Mouse (Mus musculus): Measurements from ENCODE around the gene Dpp10. TPM values are rescaled to one million over a fixed set of nuclear protein-coding genes. Genes with fewer than 3 reads are reported as not detected.
A peak's percentile ranks its signal among the peaks of the same experiment; 100 is the strongest.

The Dpp10 gene
- 19.5 and 26.0 TPM in 2 replicates for polyA plus RNA-seq (2015; fragmentation: Nextera tagmentation; extraction: Ambion mirVana)

DNA sequence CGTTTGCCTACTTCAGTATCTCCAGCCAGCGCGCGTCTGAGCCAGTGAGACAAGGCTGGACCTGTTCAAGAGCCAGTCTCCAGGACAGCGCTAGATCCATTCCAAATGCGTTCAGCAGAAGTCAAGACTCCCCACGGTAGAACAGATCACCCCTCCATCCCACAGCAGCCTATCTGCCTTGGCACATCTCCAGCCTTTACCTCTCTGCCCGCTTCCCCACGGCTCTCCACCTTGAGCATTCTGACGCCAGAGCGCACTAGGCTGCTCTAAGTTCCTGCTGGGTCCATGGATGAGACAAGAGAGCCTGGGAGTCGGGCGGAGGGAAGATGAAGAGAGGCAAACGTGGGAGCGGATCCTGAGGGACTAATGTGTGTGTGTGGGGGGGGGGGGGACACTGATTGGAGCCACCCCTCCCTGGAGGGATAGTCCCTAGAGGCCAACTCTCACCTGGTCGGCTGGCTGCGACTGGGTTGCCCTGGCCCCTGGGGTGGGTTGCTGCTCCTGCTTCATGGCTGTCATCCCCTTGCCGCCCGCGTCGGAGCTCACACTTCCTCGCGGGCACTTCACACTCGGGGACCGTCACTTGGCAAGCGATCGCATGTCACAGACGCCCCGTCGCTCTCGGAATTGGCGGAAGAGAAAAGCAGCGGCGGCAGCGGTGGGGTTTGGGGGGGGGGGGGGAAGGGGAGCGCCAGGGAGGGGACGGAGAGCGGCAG, at the start of gene Dpp10:
Gene Dpp10 (minus strand): TSS at position 635 of the 716 bp plus-strand sequence.
- H3K4me1 ChIP-seq (ENCODE audit: control insufficient read depth, insufficient read depth, low read length): peaks cover 7% of the 10 kb centered on the region; the same call in 1 of the 2 replicates
- no peaks in the 10 kb centered on the region for H3K27me3 ChIP-seq (ENCODE audit: control insufficient read depth, insufficient read depth, low read depth, low read length)
- peak within 1 kb of the TSS; percentile 89 for H3K27ac ChIP-seq (ENCODE audit: low read length)
- no peaks in the 10 kb centered on the region for H3K36me3 ChIP-seq (ENCODE audit: control insufficient read depth, insufficient read depth, low read length)
- peak within 1 kb of the TSS; percentile 89 for H3K9ac ChIP-seq (ENCODE audit: low read depth, low read length)
- no peaks in the 10 kb centered on the region for H3K9me3 ChIP-seq (replicated peaks; ENCODE audit: control insufficient read depth, low read length, poor library complexity, severe bottlenecking)
- peak within 1 kb of the TSS; percentile 80 for H3K4me2 ChIP-seq (ENCODE audit: low read length)
- under 1% methylated on average over 36 of the region's 38 CpGs for WGBS
- H3K4me3 ChIP-seq (ENCODE audit: low read depth, low read length): peak within 1 kb of the TSS; percentile 75
- ATAC-seq: peak; percentile 75

GRCm38 (mm10) chr1:124048544-124048943, 3.2 kb upstream of the Dpp10 start:
- Histone ChIP-seq H3K36me3 (ENCODE audit: control insufficient read depth, insufficient read depth, low read length) (no peaks in the 10 kb centered on the region), H3K9ac (ENCODE audit: low read depth, low read length) (no peak overlapping the region), H3K4me1 (ENCODE audit: control insufficient read depth, insufficient read depth, low read length) (peaks cover 7% of the 10 kb centered on the region; the same call in 1 of the 2 replicates), H3K27me3 (ENCODE audit: control insufficient read depth, insufficient read depth, low read depth, low read length) (no peaks in the 10 kb centered on the region), H3K9me3 (replicated peaks; ENCODE audit: control insufficient read depth, low read length, poor library complexity, severe bottlenecking) (no peaks in the 10 kb centered on the region), H3K4me2 (ENCODE audit: low read length) (no peak overlapping the region), H3K4me3 (ENCODE audit: low read depth, low read length) (no peak overlapping the region), H3K27ac (ENCODE audit: low read length) (no peak overlapping the region)
- ATAC-seq: no peak
- 87% methylated on average over 1 of the region's 1 CpGs for WGBS

DNA sequence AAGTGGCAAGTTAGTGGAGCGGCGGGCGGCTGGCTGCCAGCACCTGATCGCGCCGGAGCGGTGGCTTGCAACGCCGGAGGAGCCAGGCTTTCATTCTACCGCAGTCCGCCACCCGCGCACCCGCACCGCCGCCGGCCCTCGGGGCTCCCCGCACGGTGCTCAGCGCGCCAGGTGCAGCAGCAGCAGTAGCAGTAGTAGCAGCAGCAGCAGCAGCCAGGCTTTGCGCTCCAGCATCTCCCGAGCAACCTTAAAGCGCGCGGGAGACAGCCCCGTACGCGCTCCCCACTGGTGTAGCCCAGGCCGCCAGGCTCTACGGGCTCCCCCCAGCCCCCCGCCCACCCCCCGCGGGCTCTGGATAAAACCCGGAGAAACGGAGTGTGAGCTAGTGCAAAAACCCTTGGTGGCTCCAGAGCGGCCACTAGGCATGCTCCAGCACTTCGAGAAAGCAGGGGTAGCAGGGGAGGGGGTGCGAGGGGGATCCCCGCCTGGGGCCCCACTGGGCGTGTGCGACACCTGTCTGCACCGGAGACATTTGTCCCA, 472 bp upstream of the Dpp10 start:
- peaks cover 7% of the 10 kb centered on the region; the same call in 1 of the 2 replicates for H3K4me1 ChIP-seq (ENCODE audit: control insufficient read depth, insufficient read depth, low read length)
- peak overlapping the region; percentile 89 for H3K9ac ChIP-seq (ENCODE audit: low read depth, low read length)
- ATAC-seq: peak; percentile 95
- H3K27me3 ChIP-seq (ENCODE audit: control insufficient read depth, insufficient read depth, low read depth, low read length): no peaks in the 10 kb centered on the region
- peak overlapping the region; percentile 80 for H3K4me2 ChIP-seq (ENCODE audit: low read length)
- no peaks in the 10 kb centered on the region for H3K9me3 ChIP-seq (replicated peaks; ENCODE audit: control insufficient read depth, low read length, poor library complexity, severe bottlenecking)
- peak overlapping the region; percentile 75 for H3K4me3 ChIP-seq (ENCODE audit: low read depth, low read length)
- peak overlapping the region; percentile 89 for H3K27ac ChIP-seq (ENCODE audit: low read length)
- no peaks in the 10 kb centered on the region for H3K36me3 ChIP-seq (ENCODE audit: control insufficient read depth, insufficient read depth, low read length)
- WGBS: under 1% methylated on average over 43 of the region's 44 CpGs

DNA sequence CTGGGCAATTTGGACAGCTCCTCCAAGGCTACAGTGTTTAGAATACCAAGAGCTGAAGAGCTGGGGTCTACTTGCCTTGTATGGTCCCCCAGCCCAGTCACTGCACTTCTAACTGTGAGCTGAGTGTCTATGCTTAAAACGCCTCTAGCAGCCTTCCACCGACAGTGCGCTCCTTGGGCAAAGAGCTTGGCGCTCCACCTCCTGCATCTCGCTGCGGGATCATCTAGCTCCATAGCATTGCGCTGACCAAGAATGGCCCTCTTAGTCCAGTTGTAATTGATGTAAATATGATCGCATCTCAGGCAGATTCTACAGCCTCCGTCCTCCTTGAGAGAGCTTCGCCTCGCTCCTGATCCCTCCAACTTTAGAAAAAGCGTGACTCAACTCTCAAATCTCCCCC, 1.2 kb downstream of the Dpp10 start:
- H3K4me3 ChIP-seq (ENCODE audit: low read depth, low read length): peak overlapping the region; percentile 75
- peaks cover 7% of the 10 kb centered on the region; the same call in 1 of the 2 replicates for H3K4me1 ChIP-seq (ENCODE audit: control insufficient read depth, insufficient read depth, low read length)
- peak overlapping the region; percentile 80 for H3K4me2 ChIP-seq (ENCODE audit: low read length)
- peak overlapping the region; percentile 89; the same call in 1 of the 2 replicates for H3K27ac ChIP-seq (ENCODE audit: low read length)
- H3K9ac ChIP-seq (ENCODE audit: low read depth, low read length): peak overlapping the region; percentile 89
- no peaks in the 10 kb centered on the region for H3K27me3 ChIP-seq (ENCODE audit: control insufficient read depth, insufficient read depth, low read depth, low read length)
- no peaks in the 10 kb centered on the region for H3K36me3 ChIP-seq (ENCODE audit: control insufficient read depth, insufficient read depth, low read length)
- 13% methylated on average over 12 of the region's 12 CpGs for WGBS
- H3K9me3 ChIP-seq (replicated peaks; ENCODE audit: control insufficient read depth, low read length, poor library complexity, severe bottlenecking): no peaks in the 10 kb centered on the region
- ATAC-seq: no peak

DNA sequence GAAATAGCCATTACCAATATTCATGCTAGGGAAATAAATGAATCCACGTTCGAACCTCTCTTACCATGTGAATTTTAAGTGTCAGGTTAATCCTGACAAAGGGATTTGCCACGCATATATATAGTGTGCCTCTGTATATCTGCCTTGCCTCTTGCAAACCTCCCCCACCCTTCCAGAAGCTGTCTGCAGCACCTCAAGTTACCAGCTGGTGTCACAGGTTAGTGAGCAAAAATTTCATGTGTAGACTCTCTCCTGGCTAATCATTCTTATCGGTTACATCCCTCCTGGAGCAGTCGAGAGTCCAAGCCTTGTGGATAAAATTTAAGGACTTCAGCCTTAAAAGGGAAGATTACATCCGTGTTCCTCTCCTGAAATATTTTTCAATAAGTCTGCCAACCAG, 1.9 kb downstream of the Dpp10 start:
- H3K27ac ChIP-seq (ENCODE audit: low read length): no peak overlapping the region; the same call in 1 of the 2 replicates
- ATAC-seq: no peak
- 35% methylated on average over 6 of the region's 6 CpGs for WGBS
- H3K4me3 ChIP-seq (ENCODE audit: low read depth, low read length): peak overlapping the region; percentile 75
- no peaks in the 10 kb centered on the region for H3K9me3 ChIP-seq (replicated peaks; ENCODE audit: control insufficient read depth, low read length, poor library complexity, severe bottlenecking)
- H3K4me1 ChIP-seq (ENCODE audit: control insufficient read depth, insufficient read depth, low read length): peaks cover 7% of the 10 kb centered on the region; the same call in 1 of the 2 replicates
- H3K27me3 ChIP-seq (ENCODE audit: control insufficient read depth, insufficient read depth, low read depth, low read length): no peaks in the 10 kb centered on the region
- no peaks in the 10 kb centered on the region for H3K36me3 ChIP-seq (ENCODE audit: control insufficient read depth, insufficient read depth, low read length)
- H3K4me2 ChIP-seq (ENCODE audit: low read length): peak overlapping the region; percentile 80
- H3K9ac ChIP-seq (ENCODE audit: low read depth, low read length): peak overlapping the region; percentile 89

- no peak overlapping the region for H3K4me3 ChIP-seq (ENCODE audit: low read depth, low read length)
- 4% methylated on average over 3 of the region's 3 CpGs for WGBS
- H3K4me1 ChIP-seq (ENCODE audit: control insufficient read depth, insufficient read depth, low read length): peaks cover 4% of the 10 kb centered on the region; the same call in 1 of the 2 replicates
- no peaks in the 10 kb centered on the region for H3K36me3 ChIP-seq (ENCODE audit: control insufficient read depth, insufficient read depth, low read length)
- H3K27me3 ChIP-seq (ENCODE audit: control insufficient read depth, insufficient read depth, low read depth, low read length): no peaks in the 10 kb centered on the region
- no peaks in the 10 kb centered on the region for H3K9me3 ChIP-seq (replicated peaks; ENCODE audit: control insufficient read depth, low read length, poor library complexity, severe bottlenecking)
- H3K27ac ChIP-seq (ENCODE audit: low read length): no peak overlapping the region
- H3K9ac ChIP-seq (ENCODE audit: low read depth, low read length): no peak overlapping the region
- ATAC-seq: no peak
- H3K4me2 ChIP-seq (ENCODE audit: low read length): peak overlapping the region; percentile 80; the same call in 1 of the 2 replicates
Observed at GRCm38 (mm10) chr1:124041559-124041958, 3.8 kb downstream of the Dpp10 start.

DNA sequence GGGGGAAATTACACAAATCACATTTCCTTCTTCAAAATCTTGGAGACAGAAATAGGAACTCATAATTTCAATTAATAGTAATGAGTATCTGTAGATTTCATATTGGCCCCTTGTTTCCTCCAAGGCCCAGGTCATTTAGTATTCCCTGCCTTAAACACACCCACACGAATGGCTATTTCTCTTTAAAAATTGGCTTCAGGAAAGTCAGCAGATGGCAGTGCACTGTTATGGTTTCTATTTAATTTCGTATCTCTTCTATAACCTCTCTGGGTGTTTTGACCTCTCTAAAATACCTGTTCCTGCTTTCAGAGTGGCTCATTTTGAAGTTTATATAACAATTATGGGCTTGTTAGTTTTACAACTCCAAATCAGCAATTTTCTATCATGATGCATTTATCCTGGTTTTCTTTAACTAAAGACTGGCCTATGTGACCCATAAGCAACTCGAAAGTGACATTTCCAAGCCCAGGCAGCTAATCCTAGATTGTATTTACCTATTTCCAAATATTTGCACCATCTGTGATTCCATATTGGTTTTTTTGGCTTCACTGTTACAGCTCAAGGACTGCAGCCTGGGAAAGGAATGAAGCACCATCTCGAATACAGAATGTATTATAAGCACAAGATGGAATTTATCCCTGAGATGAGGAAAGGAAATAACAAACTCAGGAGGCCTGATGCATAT, 9.9 kb downstream of the Dpp10 start:
- no peaks in the 10 kb centered on the region for H3K4me1 ChIP-seq (ENCODE audit: control insufficient read depth, insufficient read depth, low read length)
- H3K9me3 ChIP-seq (replicated peaks; ENCODE audit: control insufficient read depth, low read length, poor library complexity, severe bottlenecking): no peaks in the 10 kb centered on the region
- H3K36me3 ChIP-seq (ENCODE audit: control insufficient read depth, insufficient read depth, low read length): no peaks in the 10 kb centered on the region
- ATAC-seq: no peak
- H3K27ac ChIP-seq (ENCODE audit: low read length): no peak overlapping the region
- 69% methylated on average over 4 of the region's 4 CpGs for WGBS
- H3K4me3 ChIP-seq (ENCODE audit: low read depth, low read length): no peak overlapping the region
- no peaks in the 10 kb centered on the region for H3K27me3 ChIP-seq (ENCODE audit: control insufficient read depth, insufficient read depth, low read depth, low read length)
- no peak overlapping the region for H3K9ac ChIP-seq (ENCODE audit: low read depth, low read length)
- no peak overlapping the region for H3K4me2 ChIP-seq (ENCODE audit: low read length)

GRCm38 (mm10) chr1:124032677-124033076, 12.7 kb downstream of the Dpp10 start:
- Histone ChIP-seq H3K4me2 (ENCODE audit: low read length) (no peak overlapping the region), H3K36me3 (ENCODE audit: control insufficient read depth, insufficient read depth, low read length) (no peaks in the 10 kb centered on the region), H3K4me1 (ENCODE audit: control insufficient read depth, insufficient read depth, low read length) (no peaks in the 10 kb centered on the region), H3K27ac (ENCODE audit: low read length) (no peak overlapping the region), H3K27me3 (ENCODE audit: control insufficient read depth, insufficient read depth, low read depth, low read length) (no peaks in the 10 kb centered on the region), H3K9me3 (replicated peaks; ENCODE audit: control insufficient read depth, low read length, poor library complexity, severe bottlenecking) (no peaks in the 10 kb centered on the region), H3K9ac (ENCODE audit: low read depth, low read length) (no peak overlapping the region), H3K4me3 (ENCODE audit: low read depth, low read length) (no peak overlapping the region)
- ATAC-seq: no peak
- WGBS: 70% methylated on average over 6 of the region's 6 CpGs

DNA sequence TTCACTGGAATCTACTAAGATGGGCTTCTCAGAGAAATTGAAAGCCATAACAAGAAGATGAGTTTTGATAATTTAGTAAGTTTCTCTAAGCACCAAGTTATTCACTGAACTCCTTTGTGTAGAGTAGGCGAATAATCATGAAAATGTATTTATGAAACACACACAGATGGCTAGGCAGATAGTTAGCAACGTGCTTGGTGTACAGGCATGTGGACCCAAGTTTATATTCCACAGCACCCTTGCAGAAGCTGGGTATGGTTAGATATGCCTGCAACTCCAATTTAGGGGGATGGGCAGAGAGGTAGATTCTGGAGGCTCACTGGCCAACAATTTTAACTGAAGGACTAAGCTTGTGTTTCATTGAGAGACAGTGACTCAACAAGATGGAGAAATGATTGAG, 13.4 kb downstream of the Dpp10 start:
- 80% methylated on average over 2 of the region's 2 CpGs for WGBS
- Histone ChIP-seq H3K4me1 (ENCODE audit: control insufficient read depth, insufficient read depth, low read length) (no peaks in the 10 kb centered on the region), H3K9ac (ENCODE audit: low read depth, low read length) (no peak overlapping the region), H3K9me3 (replicated peaks; ENCODE audit: control insufficient read depth, low read length, poor library complexity, severe bottlenecking) (no peaks in the 10 kb centered on the region), H3K36me3 (ENCODE audit: control insufficient read depth, insufficient read depth, low read length) (no peaks in the 10 kb centered on the region), H3K4me3 (ENCODE audit: low read depth, low read length) (no peak overlapping the region), H3K27me3 (ENCODE audit: control insufficient read depth, insufficient read depth, low read depth, low read length) (no peaks in the 10 kb centered on the region), H3K27ac (ENCODE audit: low read length) (no peak overlapping the region), H3K4me2 (ENCODE audit: low read length) (no peak overlapping the region)
- ATAC-seq: no peak
